Mouse (Mus musculus) heart, postnatal 0 days (tissue): ENCODE measurements around the gene Vsig10. TPM values are rescaled to one million over a fixed set of nuclear protein-coding genes. Genes with fewer than 3 reads are reported as not detected.

Source experiments
- ATAC-seq: fragments of 200-750 bp; cut with Nextera tagmentation; 2 replicates; pipeline ENCODE4 v1.8.0; 2017; ENCODE audit warnings: low read depth, moderate number of reproducible peaks, moderate library complexity; ENCODE audit not compliant: insufficient read depth
- DNase-seq: peaks from one replicate; pipeline ENCODE4 v3.0.0-alpha.2; 2016; ENCODE audit warnings: low spot score
- H3K27ac ChIP-seq: fragments of 300-500 bp; sonication (generic); 2 replicates; pipeline ENCODE4 v1.5.1; 2014; ENCODE audit warnings: low read depth, mild to moderate bottlenecking
- H3K27me3 ChIP-seq: fragments of 300-500 bp; sonication (generic); 2 replicates; pipeline ENCODE4 v1.6.1; 2014; ENCODE audit warnings: low read length, mixed read lengths; ENCODE audit not compliant: control insufficient read depth, insufficient read depth
- H3K36me3 ChIP-seq: fragments of 300-500 bp; sonication (generic); replicated peaks from 2 replicates; pipeline ENCODE4 v1.6.1; 2014; ENCODE audit warnings: low read length, mixed read lengths; ENCODE audit not compliant: control insufficient read depth, insufficient read depth
- H3K4me1 ChIP-seq: fragments of 300-500 bp; sonication (generic); 2 replicates; pipeline ENCODE4 v1.6.1; 2014; ENCODE audit warnings: antibody characterized with exemption; ENCODE audit not compliant: control insufficient read depth, insufficient read depth
- H3K4me2 ChIP-seq: fragments of 300-500 bp; sonication (generic); 2 replicates; pipeline ENCODE4 v1.6.1; 2014; ENCODE audit warnings: low read depth, mild to moderate bottlenecking, low read length, moderate library complexity
- H3K4me3 ChIP-seq: fragments of 300-500 bp; sonication (generic); 2 replicates; pipeline ENCODE4 v1.5.1; 2014; ENCODE audit warnings: low read depth, low read length
- H3K9ac ChIP-seq: fragments of 300-500 bp; sonication (generic); replicated peaks from 2 replicates; pipeline ENCODE4 v1.6.1; 2014; ENCODE audit warnings: low read depth, low read length, mixed read lengths
- H3K9me3 ChIP-seq: fragments of 300-500 bp; sonication (generic); replicated peaks from 2 replicates; pipeline ENCODE4 v1.6.1; 2016; ENCODE audit warnings: low read length; ENCODE audit not compliant: control insufficient read depth
- CTCF ChIP-seq: IDR thresholded peaks from 2 replicates; pipeline ENCODE4 v1.5.1; 2016; ENCODE audit warnings: antibody characterized with exemption, control low read depth, low read depth
- EP300 ChIP-seq: IDR thresholded peaks from 2 replicates; pipeline ENCODE4 v1.6.1; 2016; ENCODE audit warnings: antibody characterized with exemption, low read depth
- WGBS: fragments of 180-500 bp; shearing (Covaris S2); extraction: QIAGEN DNeasy Blood & Tissue Kit; methylation state at CpG from one replicate; pipeline ENCODE4 v1.1.7; 2014; 5-methylcytosine and 5-hydroxymethylcytosine counted together
- polyA plus RNA-seq: library from polyadenylated mRNA; unstranded; fragments of >200 nt; fragmentation: Nextera tagmentation; extraction: Ambion mirVana; gene quantifications from 2 replicates; pipeline ENCODE4 v1.2.1, GENCODE M21; 2015
- total RNA-seq: library from RNA; depleted of rRNA; stranded (reverse); fragments of >200 nt; gene quantifications from 2 replicates; pipeline ENCODE4 v1.2.3, GENCODE M21; 2014; ENCODE audit warnings: low replicate concordance

Gene Vsig10
- total and polyA plus RNA-seq, 2 experiments from 2014 or later = 7.2 to 11.6 TPM

DNA sequence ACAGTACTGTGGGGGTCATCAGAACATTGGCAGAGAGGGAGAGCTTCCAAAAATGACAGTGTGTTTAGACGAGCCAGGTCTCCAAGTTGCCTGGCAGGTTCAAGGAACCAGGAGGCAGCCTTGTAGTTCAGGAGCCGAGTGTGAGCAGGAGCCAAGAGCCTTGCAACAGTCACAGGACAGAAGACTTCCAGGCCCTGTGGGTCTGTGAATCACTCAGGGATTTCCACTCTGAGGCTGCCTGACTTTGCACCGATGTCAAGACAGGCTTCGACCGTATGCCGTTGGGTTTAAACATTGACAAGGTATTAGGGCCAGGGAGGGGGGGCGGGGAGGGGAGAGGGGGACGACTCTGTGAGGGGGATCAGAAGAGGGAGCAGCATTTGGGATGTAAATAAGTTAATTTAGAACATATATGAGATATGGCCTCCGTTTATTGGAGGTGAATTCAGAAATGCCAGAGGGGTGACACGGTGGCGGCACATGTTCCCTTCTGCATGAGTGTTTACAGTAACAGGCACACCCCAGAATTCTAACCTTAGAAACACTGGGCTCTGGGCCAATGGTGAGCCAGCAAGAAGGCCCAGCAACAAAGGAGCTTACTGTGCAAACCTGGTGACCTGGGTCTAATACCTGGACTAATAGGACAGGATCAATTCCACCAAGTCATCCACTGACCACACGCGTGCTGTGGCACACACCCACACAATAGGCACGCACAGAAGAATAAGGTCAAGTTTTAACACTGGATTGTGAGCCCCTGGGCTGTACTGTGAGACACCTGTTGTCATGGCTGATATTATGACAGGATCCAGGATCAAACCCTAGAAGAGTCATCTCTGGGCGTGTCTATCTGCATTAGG lies 39.8 kb upstream of the Vsig10 start:
- Histone ChIP-seq H3K9me3 (no peaks in the 10 kb centered on the region), H3K27ac (peak overlapping the region; percentile 18; the same call in 1 of the 2 replicates), H3K36me3 (peaks cover 24% of the 10 kb centered on the region), H3K4me2 (peak overlapping the region; percentile 1; the same call in 1 of the 2 replicates), H3K27me3 (no peaks in the 10 kb centered on the region), H3K4me1 (peaks cover 4% of the 10 kb centered on the region; the same call in 1 of the 2 replicates), H3K9ac (no peak overlapping the region), H3K4me3 (no peak overlapping the region)
- 66% methylated on average over 15 of the region's 15 CpGs for WGBS
- DNase-seq = peak; percentile 49
- TF ChIP-seq EP300 (no peak), CTCF (no peak)
- ATAC-seq = peak; percentile 76

DNA sequence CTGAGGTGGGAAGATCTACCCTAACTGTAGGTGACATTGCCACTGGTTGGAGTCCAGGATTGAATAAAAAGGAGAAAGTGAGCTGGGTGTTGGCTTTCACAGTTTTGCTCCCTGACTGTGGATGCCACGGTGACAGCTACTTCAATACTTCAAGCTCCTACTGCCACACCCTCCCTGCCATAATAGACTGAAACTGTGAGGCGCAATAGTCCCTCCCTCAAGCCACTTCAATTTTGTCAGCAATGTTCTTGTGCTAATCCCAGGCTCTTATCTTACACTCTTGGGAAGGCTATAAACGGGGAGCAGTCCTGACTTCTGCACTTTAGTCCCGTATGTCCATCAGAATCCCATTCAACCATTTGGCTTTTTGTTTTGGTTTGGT lies 39.2 kb upstream of the Vsig10 start:
- WGBS = 44% methylated on average over 4 of the region's 4 CpGs
- Histone ChIP-seq H3K4me2 (0 out of 2 replicates have a peak overlapping the region, but pooled peaks have one; percentile 1), H3K9ac (no peak overlapping the region), H3K27me3 (no peaks in the 10 kb centered on the region), H3K4me1 (peaks cover 4% of the 10 kb centered on the region; the same call in 1 of the 2 replicates), H3K36me3 (peaks cover 30% of the 10 kb centered on the region), H3K9me3 (no peaks in the 10 kb centered on the region), H3K4me3 (no peak overlapping the region), H3K27ac (peak overlapping the region; percentile 18; the same call in 1 of the 2 replicates)
- TF ChIP-seq EP300 = no peak
- TF ChIP-seq CTCF = no peak
- DNase-seq = peak; percentile 34
- ATAC-seq = peak; percentile 69

DNA sequence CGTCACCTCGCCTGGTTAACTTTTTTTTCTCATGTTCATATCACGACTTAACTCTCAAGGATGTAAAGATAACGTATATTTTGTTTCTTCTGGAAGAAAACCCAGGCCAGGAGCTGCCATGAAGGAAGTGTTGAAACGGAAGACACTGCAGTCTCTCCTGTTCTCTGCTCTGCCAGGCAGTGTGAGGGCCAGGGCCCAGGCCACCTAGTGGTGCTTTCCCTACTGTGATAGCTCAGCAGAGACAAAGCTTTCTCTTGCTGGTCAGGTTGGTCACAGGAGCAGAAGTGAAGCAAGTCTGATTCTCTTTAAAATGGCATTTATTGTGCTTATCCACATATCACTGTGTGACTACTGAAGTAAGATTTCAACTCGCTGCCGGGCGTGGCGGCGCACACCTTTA lies 37.3 kb upstream of the Vsig10 start:
- Histone ChIP-seq H3K27me3 (no peaks in the 10 kb centered on the region), H3K4me1 (peaks cover 11% of the 10 kb centered on the region), H3K4me2 (no peak overlapping the region), H3K4me3 (no peak overlapping the region), H3K9me3 (no peaks in the 10 kb centered on the region), H3K27ac (no peak overlapping the region), H3K36me3 (peaks cover 36% of the 10 kb centered on the region), H3K9ac (no peak overlapping the region)
- ATAC-seq = no peak
- no peak for TF ChIP-seq EP300
- TF ChIP-seq CTCF = peak; percentile 40
- WGBS = 84% methylated on average over 10 of the region's 10 CpGs
- DNase-seq = no peak

DNA sequence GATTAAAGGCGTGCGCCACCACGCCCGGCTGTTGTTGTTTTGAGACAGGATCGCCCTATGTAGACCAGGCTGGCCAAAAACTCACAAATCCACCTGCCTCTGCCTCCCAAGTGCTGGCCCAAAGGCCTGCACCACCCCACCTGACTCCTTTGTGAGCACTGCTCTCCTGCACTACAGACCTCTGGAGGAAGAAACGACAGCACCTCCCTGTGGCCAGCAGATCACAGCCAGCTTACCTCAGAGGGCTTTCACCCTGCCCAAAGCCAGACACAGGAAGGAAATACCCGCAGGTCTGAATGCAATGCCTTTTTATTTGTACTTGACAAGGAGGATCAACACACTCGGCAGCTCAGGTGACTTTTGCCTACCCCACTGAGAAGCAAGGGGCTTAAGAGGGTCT lies 36.5 kb upstream of the Vsig10 start:
- no peak for ATAC-seq
- TF ChIP-seq CTCF (0 out of 2 replicates have a peak, but pooled peaks have one; percentile 7), EP300 (no peak)
- Histone ChIP-seq H3K27ac (no peak overlapping the region), H3K9me3 (no peaks in the 10 kb centered on the region), H3K36me3 (peaks cover 36% of the 10 kb centered on the region), H3K4me2 (no peak overlapping the region), H3K9ac (no peak overlapping the region), H3K27me3 (no peaks in the 10 kb centered on the region), H3K4me3 (no peak overlapping the region), H3K4me1 (peaks cover 12% of the 10 kb centered on the region)
- WGBS = 85% methylated on average over 8 of the region's 8 CpGs
- DNase-seq = no peak

DNA sequence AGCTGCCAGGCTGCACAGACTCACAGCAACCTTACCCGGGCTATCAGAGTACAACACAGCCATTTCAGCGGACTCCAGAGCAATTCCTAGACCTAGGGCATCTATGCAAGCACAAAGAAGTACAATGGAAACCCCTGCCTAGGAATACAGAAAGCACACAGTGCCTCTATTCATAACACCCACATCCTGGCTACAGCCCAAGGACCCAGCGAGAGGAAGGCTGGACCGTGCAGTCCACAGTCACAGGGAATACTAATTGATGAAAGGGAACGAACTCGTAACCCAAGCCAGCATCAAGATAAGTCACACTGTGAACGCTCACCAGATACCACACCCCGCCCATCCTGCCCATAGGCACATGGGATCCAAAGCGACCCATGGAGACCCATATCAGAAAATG lies 34.9 kb upstream of the Vsig10 start:
- H3K36me3 ChIP-seq = peaks cover 36% of the 10 kb centered on the region
- no peak overlapping the region for H3K4me3 ChIP-seq
- DNase-seq = no peak
- no peak overlapping the region for H3K9ac ChIP-seq
- WGBS = 70% methylated on average over 9 of the region's 9 CpGs
- TF ChIP-seq CTCF = no peak
- no peak for TF ChIP-seq EP300
- no peak overlapping the region for H3K27ac ChIP-seq
- no peaks in the 10 kb centered on the region for H3K9me3 ChIP-seq
- H3K4me1 ChIP-seq = peaks cover 16% of the 10 kb centered on the region
- no peaks in the 10 kb centered on the region for H3K27me3 ChIP-seq
- no peak overlapping the region for H3K4me2 ChIP-seq
- no peak for ATAC-seq
